Comparison of ENCODE assay signal across 22 mouse cellular contexts in genomic region chr4:119498319-119498848, GRCm38 (mm10). TPM values are rescaled to one million over a fixed set of nuclear protein-coding genes. Genes with fewer than 3 reads are reported as not detected.
"Had no signal": no experiment of that assay in that cellular context is flagged by ENCODE, and none has a peak within 500 bp of the region (broad histone marks: within the 10 kb centered on the region; RNA-seq: fewer than 3 reads in every experiment).

No protein-coding gene starts in this region.

- DNase-seq: liver, postnatal 0 days; lung, adult 2 months; lung, postnatal 14 days; lung, postnatal 36 days; retina, postnatal 1 day; right cerebral cortex, adult 18-20 months; right cerebral cortex, postnatal 25 days; right cerebral cortex, postnatal 4 days; spleen, adult 18-20 months; thymus, adult 18-20 months; thymus, postnatal 25 days; thymus, postnatal 4 days had no signal

- H3K9me3 ChIP-seq: lung, embryonic 15.5 days; megakaryocyte, embryonic 14.5 days; midbrain, embryonic 13.5 days; midbrain, embryonic 15.5 days; neural tube, embryonic 13.5 days; neural tube, embryonic 15.5 days had no signal

- H3K4me3 ChIP-seq: lung, embryonic 15.5 days; megakaryocyte, embryonic 14.5 days; midbrain, embryonic 13.5 days; midbrain, embryonic 15.5 days; myocyte; neural tube, embryonic 13.5 days; neural tube, embryonic 15.5 days had no signal

- H3K4me1 ChIP-seq: lung, embryonic 15.5 days; megakaryocyte, embryonic 14.5 days; midbrain, embryonic 13.5 days; midbrain, embryonic 15.5 days; neural tube, embryonic 13.5 days; neural tube, embryonic 15.5 days had no signal

- H3K27ac ChIP-seq: lung, embryonic 15.5 days; macrophage; midbrain, embryonic 13.5 days; midbrain, embryonic 15.5 days; neural tube, embryonic 13.5 days; neural tube, embryonic 15.5 days had no signal

- H3K9ac ChIP-seq: liver, postnatal 0 days; lung, embryonic 15.5 days; midbrain, embryonic 13.5 days; midbrain, embryonic 15.5 days; neural tube, embryonic 13.5 days; neural tube, embryonic 15.5 days had no signal

- H3K36me3 ChIP-seq: lung, embryonic 15.5 days; midbrain, embryonic 13.5 days; midbrain, embryonic 15.5 days; neural tube, embryonic 13.5 days; neural tube, embryonic 15.5 days had no signal

- H3K4me2 ChIP-seq: lung, embryonic 15.5 days; midbrain, embryonic 11.5 days; midbrain, embryonic 13.5 days; midbrain, embryonic 15.5 days; neural tube, embryonic 13.5 days; neural tube, embryonic 15.5 days had no signal

- ATAC-seq: liver, postnatal 0 days; lung, postnatal 0 days; midbrain, embryonic 13.5 days; midbrain, embryonic 15.5 days had no signal

RNA-seq across cellular contexts. Expression of gene Rimkla, which starts 6.0 kb away (rescaled TPM):
- polyA plus RNA-seq: liver, postnatal 0 days; macrophage; myocyte had no signal
